In the genomic region with DNA sequence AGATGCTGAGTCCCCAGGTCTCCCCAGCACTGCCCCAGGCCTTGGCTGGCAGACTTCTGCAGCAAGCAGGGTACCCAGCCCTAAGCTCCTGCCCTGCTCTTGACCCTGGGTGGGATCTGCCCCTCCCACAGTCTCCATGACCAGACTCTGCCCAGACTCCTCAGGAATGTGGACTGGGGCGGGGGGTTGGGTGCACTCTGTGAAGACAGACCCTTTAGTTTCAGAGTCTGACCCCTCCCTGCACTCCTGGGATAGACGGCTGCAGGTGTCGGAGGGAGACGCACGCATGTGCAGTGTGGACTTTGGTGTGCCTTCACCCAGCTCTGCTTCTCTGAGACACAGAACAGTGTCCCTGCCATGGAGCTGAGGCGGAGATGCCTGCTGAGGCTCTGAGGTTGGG, we compare ENCODE assay signal across 7 mouse cellular contexts. TPM values are rescaled to one million over a fixed set of nuclear protein-coding genes. Genes with fewer than 3 reads are reported as not detected.
DNase-seq lines count a peak whose midpoint lies in the region; ATAC-seq and TF ChIP-seq lines count a peak whose summit lies in the region.

No protein-coding gene starts in this region.

- TF ChIP-seq POLR2A in kidney, adult 2 months (IDR thresholded peaks at IDR 0.05; ENCODE audit: low read depth, low read length): no peak

- no peak overlapping the region for H3K4me3 ChIP-seq in kidney, adult 2 months (ENCODE audit: insufficient read depth, low read depth, low read length)
- H3K4me3 ChIP-seq in hindbrain, embryonic 12.5 days: no peak overlapping the region

- no peak overlapping the region for H3K27ac ChIP-seq in kidney, adult 2 months (ENCODE audit: insufficient read depth, low read depth, low read length)
- H3K27ac ChIP-seq in hindbrain, embryonic 12.5 days: peak overlapping the region; percentile 48

- no peak for TF ChIP-seq CTCF in kidney, adult 2 months (conservative IDR thresholded peaks at IDR 0.05; ENCODE audit: insufficient read depth, insufficient read length, low read depth, low read length)

- ATAC-seq in hindbrain, embryonic 12.5 days (ENCODE audit: low FRiP score): no peak

- H3K36me3 ChIP-seq in kidney, adult 2 months (ENCODE audit: control insufficient read depth, insufficient read depth, low read length): no peaks in the 10 kb centered on the region
- H3K36me3 ChIP-seq in hindbrain, embryonic 12.5 days: no peaks in the 10 kb centered on the region

- peak; percentile 43 to 68 for DNase-seq in kidney, postnatal 4 days
- no peak for DNase-seq in kidney, adult 2 months
- peak; percentile 67 for DNase-seq in embryo, embryonic 10.5 days (ENCODE audit: low spot score)
- DNase-seq in retina, embryonic 14.5 days (ENCODE audit: low spot score): peak; percentile 52
- DNase-seq in left cerebral cortex, adult 9 months (ENCODE audit: low spot score in 2 of 2): no peak
- no peak for DNase-seq in spleen, postnatal 36 days (ENCODE audit: low spot score in 2 of 2)

- H3K27me3 ChIP-seq in kidney, adult 2 months (replicated peaks; ENCODE audit: control insufficient read depth, insufficient read depth, low read length): no peaks in the 10 kb centered on the region
- H3K27me3 ChIP-seq in hindbrain, embryonic 12.5 days: no peaks in the 10 kb centered on the region

- no peaks in the 10 kb centered on the region for H3K4me1 ChIP-seq in kidney, adult 2 months (ENCODE audit: control insufficient read depth, insufficient read depth, low read length)
- H3K4me1 ChIP-seq in hindbrain, embryonic 12.5 days: peaks cover 49% of the 10 kb centered on the region

- WGBS in kidney, adult 2 months: 72% methylated on average over 6 of the region's 6 CpGs
- WGBS in hindbrain, embryonic 12.5 days: 22% methylated on average over 6 of the region's 6 CpGs

- H3K9me3 ChIP-seq in hindbrain, embryonic 12.5 days (replicated peaks): no peaks in the 10 kb centered on the region

- H3K9ac ChIP-seq in hindbrain, embryonic 12.5 days: peak overlapping the region; percentile 43; the same call in 1 of the 2 replicates

- no peak overlapping the region for H3K4me2 ChIP-seq in hindbrain, embryonic 12.5 days (replicated peaks)

RNA-seq across cellular contexts. Expression of a gene that starts 30.0 kb away (rescaled TPM):
- 1.8 and 2.0 TPM in 2 replicates for polyA plus RNA-seq in kidney, adult 2 months (2012; rRNA removed)
- 2.3 and 2.5 TPM in 2 replicates for polyA plus RNA-seq in hindbrain, embryonic 12.5 days (2016; fragmentation: Nextera tagmentation; extraction: Ambion mirVana)

RNA-seq across cellular contexts. Expression of a gene that starts 36.9 kb away (rescaled TPM):
- polyA plus RNA-seq in kidney, adult 2 months (2012; rRNA removed): 8.1 and 9.6 TPM in 2 replicates
- polyA plus RNA-seq in hindbrain, embryonic 12.5 days (2016; fragmentation: Nextera tagmentation; extraction: Ambion mirVana): 2.7 and 3.2 TPM in 2 replicates

Comparison
In these comparisons a context has a peak if more than half of its experiments do, and no peak if none do; other contexts are left out.
1. DNase-seq: peak in kidney, postnatal 4 days (2 of 2), embryo, embryonic 10.5 days (single experiment) and retina, embryonic 14.5 days (single experiment); none in kidney, adult 2 months (single experiment), left cerebral cortex, adult 9 months (0 of 2) and spleen, postnatal 36 days (0 of 2).